Mouse (Mus musculus) midbrain, embryonic 13.5 days (tissue): ENCODE measurements at regions not wholly inside any gene's neighbourhood (a gene's known extent, or its start where the extent isn't known, plus 50 kb on each side); places are given as distances from the start of the nearest gene placed in this dataset.

ENCODE experiments used
- ATAC-seq: fragments of 200-750 bp; cut with Nextera tagmentation; 2 replicates; pipeline ENCODE4 v1.8.0; 2017; ENCODE audit warnings: mild to moderate bottlenecking, moderate TSS enrichment, moderate library complexity
- H3K27ac ChIP-seq: fragments of 300-500 bp; sonication (generic); 2 replicates; pipeline ENCODE4 v1.5.1; 2015; ENCODE audit warnings: inconsistent platforms, mild to moderate bottlenecking, moderate library complexity
- H3K27me3 ChIP-seq: fragments of 300-500 bp; sonication (generic); 2 replicates; pipeline ENCODE4 v1.6.1; 2015; ENCODE audit warnings: mild to moderate bottlenecking, inconsistent platforms
- H3K36me3 ChIP-seq: fragments of 300-500 bp; sonication (generic); 2 replicates; pipeline ENCODE4 v1.6.1; 2015; ENCODE audit warnings: mild to moderate bottlenecking, inconsistent platforms
- H3K4me1 ChIP-seq: fragments of 300-500 bp; sonication (generic); replicated peaks from 2 replicates; pipeline ENCODE4 v1.6.1; 2015; ENCODE audit warnings: inconsistent platforms
- H3K4me2 ChIP-seq: fragments of 300-500 bp; sonication (generic); replicated peaks from 2 replicates; pipeline ENCODE4 v1.6.1; 2015; ENCODE audit warnings: moderate library complexity, mild to moderate bottlenecking, inconsistent platforms
- H3K4me3 ChIP-seq: fragments of 300-500 bp; sonication (generic); replicated peaks from 2 replicates; pipeline ENCODE4 v1.5.1; 2015; ENCODE audit warnings: mild to moderate bottlenecking, inconsistent platforms
- H3K9ac ChIP-seq: fragments of 300-500 bp; sonication (generic); replicated peaks from 2 replicates; pipeline ENCODE4 v1.6.1; 2015; ENCODE audit warnings: mild to moderate bottlenecking, inconsistent platforms
- H3K9me3 ChIP-seq: fragments of 300-500 bp; sonication (generic); 2 replicates; pipeline ENCODE4 v1.6.1; 2016; ENCODE audit warnings: mild to moderate bottlenecking, inconsistent platforms
- WGBS: fragments of 180-500 bp; shearing (Covaris S2); methylation state at CpG from one replicate; pipeline ENCODE4 v1.1.7; 2015; 5-methylcytosine and 5-hydroxymethylcytosine counted together

DNA sequence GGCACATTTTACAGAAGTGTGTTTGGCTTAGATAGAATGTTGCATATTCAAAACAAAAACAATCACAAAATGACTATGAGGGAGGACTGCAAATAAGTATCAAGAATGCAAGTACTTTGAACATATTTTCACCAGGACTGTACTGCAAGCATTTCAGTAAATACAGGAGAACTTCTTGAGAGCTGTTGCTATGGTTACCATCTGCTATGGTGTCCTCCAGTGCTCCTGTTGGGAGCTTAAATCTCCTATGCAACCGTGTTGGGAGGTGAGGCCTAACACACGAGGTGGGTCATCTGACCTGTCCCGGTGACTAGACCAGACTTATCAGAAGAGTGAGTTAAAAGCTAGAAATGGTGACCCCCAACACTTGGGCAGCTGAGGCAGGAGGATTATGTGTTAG lies 253.9 kb downstream of the 1500009L16Rik start:
- Histone ChIP-seq H3K4me1 (peaks cover 13% of the 10 kb centered on the region; the same call in 1 of the 2 replicates), H3K27ac (no peak overlapping the region), H3K4me3 (no peak overlapping the region), H3K36me3 (no peaks in the 10 kb centered on the region), H3K9me3 (no peaks in the 10 kb centered on the region), H3K4me2 (no peak overlapping the region), H3K27me3 (no peaks in the 10 kb centered on the region), H3K9ac (no peak overlapping the region)
- ATAC-seq, result no peak
- WGBS, result 25% methylated on average over 3 of the region's 3 CpGs

- 88% methylated on average over 2 of the region's 2 CpGs for WGBS
- Histone ChIP-seq H3K36me3 (no peaks in the 10 kb centered on the region), H3K4me2 (no peak overlapping the region), H3K4me1 (peaks cover 14% of the 10 kb centered on the region; the same call in 1 of the 2 replicates), H3K4me3 (no peak overlapping the region), H3K27ac (no peak overlapping the region), H3K9ac (no peak overlapping the region), H3K27me3 (no peaks in the 10 kb centered on the region), H3K9me3 (no peaks in the 10 kb centered on the region)
- ATAC-seq, result no peak
Observed at GRCm38 (mm10) chr10:83979930-83980329, 257.3 kb downstream of the 1500009L16Rik start.

GRCm38 (mm10) chr10:83984697-83985415 lies 262.2 kb downstream of the 1500009L16Rik start:
- no peak overlapping the region for H3K9ac ChIP-seq
- no peak overlapping the region for H3K27ac ChIP-seq
- peaks cover 5% of the 10 kb centered on the region; the same call in 1 of the 2 replicates for H3K4me1 ChIP-seq
- H3K4me2 ChIP-seq, result no peak overlapping the region
- H3K9me3 ChIP-seq, result no peaks in the 10 kb centered on the region
- no peaks in the 10 kb centered on the region for H3K27me3 ChIP-seq
- ATAC-seq, result no peak
- no peaks in the 10 kb centered on the region for H3K36me3 ChIP-seq
- WGBS, result 47% methylated on average over 12 of the region's 12 CpGs
- no peak overlapping the region for H3K4me3 ChIP-seq

- 90% methylated on average over 11 of the region's 11 CpGs for WGBS
- no peak for ATAC-seq
Observed at GRCm38 (mm10) chr10:83992577-83993305, 270.1 kb downstream of the 1500009L16Rik start.

GRCm38 (mm10) chr10:83995026-83995600 lies 272.4 kb downstream of the 1500009L16Rik start:
- Histone ChIP-seq H3K9ac (no peak overlapping the region), H3K4me1 (no peaks in the 10 kb centered on the region), H3K4me2 (no peak overlapping the region), H3K27ac (no peak overlapping the region), H3K4me3 (no peak overlapping the region), H3K9me3 (no peaks in the 10 kb centered on the region), H3K36me3 (no peaks in the 10 kb centered on the region), H3K27me3 (no peaks in the 10 kb centered on the region)
- WGBS, result 69% methylated on average over 6 of the region's 6 CpGs
- ATAC-seq, result no peak

More at GRCm38 (mm10) chr10:83992577-83993305, 270.1 kb downstream of the 1500009L16Rik start:
- no peak overlapping the region for H3K9ac ChIP-seq
- H3K9me3 ChIP-seq, result no peaks in the 10 kb centered on the region
- H3K36me3 ChIP-seq, result no peaks in the 10 kb centered on the region
- no peak overlapping the region for H3K4me3 ChIP-seq
- no peak overlapping the region for H3K4me2 ChIP-seq
- no peak overlapping the region for H3K27ac ChIP-seq
- H3K27me3 ChIP-seq, result no peaks in the 10 kb centered on the region
- no peaks in the 10 kb centered on the region for H3K4me1 ChIP-seq

DNA sequence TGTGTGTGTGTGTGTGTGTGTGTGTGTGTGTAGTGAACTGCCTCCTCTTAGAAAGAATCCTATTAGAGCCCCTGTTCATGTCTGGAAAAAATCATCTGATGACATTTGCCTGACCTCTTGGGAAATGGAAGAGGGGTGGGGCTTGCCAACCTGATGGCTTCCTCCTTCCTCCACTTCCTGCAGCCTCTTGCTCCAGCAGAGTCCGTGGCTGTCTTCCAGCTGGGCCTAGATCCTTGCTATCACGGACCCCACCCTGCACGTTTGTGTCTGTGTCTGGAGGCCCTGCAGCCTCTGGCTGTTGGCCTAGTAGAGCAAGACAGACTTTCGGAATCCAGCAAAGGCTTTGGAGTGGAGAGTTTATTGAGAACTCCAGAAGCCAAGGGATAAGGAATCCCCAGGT lies 273.2 kb downstream of the 1500009L16Rik start:
- no peaks in the 10 kb centered on the region for H3K27me3 ChIP-seq
- H3K9ac ChIP-seq, result no peak overlapping the region
- no peak overlapping the region for H3K27ac ChIP-seq
- H3K36me3 ChIP-seq, result no peaks in the 10 kb centered on the region
- H3K9me3 ChIP-seq, result no peaks in the 10 kb centered on the region
- no peaks in the 10 kb centered on the region for H3K4me1 ChIP-seq
- no peak overlapping the region for H3K4me3 ChIP-seq
- no peak overlapping the region for H3K4me2 ChIP-seq
- no peak for ATAC-seq
- 75% methylated on average over 4 of the region's 4 CpGs for WGBS

GRCm38 (mm10) chr10:83996489-83996888 lies 273.8 kb downstream of the 1500009L16Rik start:
- H3K36me3 ChIP-seq, result no peaks in the 10 kb centered on the region
- no peaks in the 10 kb centered on the region for H3K4me1 ChIP-seq
- no peaks in the 10 kb centered on the region for H3K27me3 ChIP-seq
- H3K27ac ChIP-seq, result no peak overlapping the region
- no peak for ATAC-seq
- no peak overlapping the region for H3K4me2 ChIP-seq
- no peak overlapping the region for H3K4me3 ChIP-seq
- WGBS, result 95% methylated on average over 2 of the region's 2 CpGs
- no peaks in the 10 kb centered on the region for H3K9me3 ChIP-seq
- H3K9ac ChIP-seq, result no peak overlapping the region

DNA sequence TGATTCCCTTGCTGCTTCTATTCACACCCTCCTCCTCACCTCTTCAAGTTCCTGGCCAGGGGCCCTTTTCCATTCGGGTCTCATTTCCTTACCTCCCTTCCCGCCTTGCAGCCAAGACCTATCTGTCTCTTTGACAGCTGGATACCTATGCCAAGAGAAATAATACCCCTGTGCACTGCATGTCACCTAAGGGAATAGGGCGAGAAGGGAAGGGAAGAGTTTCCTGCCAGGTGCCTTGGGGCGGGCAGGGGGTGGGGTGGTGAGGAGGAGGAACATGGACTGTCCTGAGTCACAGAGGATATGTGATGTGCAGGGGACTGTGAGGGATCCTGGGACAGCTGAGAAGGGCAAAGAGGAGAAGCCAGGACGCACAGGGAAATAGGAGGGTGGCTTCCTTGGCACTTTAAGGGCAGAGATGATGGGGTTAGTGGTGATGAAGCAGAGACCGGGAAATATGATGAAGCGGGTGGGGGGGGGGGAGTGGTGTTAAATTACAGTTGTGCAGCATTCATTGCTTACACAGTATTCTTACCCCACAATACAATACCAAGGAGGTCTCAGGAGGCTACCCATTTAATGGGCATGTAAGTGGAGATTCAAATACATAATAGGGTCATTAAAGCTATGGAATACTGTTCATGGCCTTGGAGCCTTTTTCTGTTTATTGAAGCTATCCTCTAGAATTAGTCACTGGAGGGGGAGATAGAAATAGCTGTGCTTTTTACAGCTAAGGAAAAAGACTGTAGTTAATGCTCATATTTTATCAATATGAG lies 278.0 kb downstream of the 1500009L16Rik start:
- Histone ChIP-seq H3K27me3 (no peaks in the 10 kb centered on the region), H3K4me3 (no peak overlapping the region), H3K36me3 (no peaks in the 10 kb centered on the region), H3K4me1 (no peaks in the 10 kb centered on the region), H3K27ac (no peak overlapping the region), H3K4me2 (no peak overlapping the region), H3K9ac (no peak overlapping the region), H3K9me3 (no peaks in the 10 kb centered on the region)
- 91% methylated on average over 7 of the region's 7 CpGs for WGBS
- ATAC-seq, result no peak

GRCm38 (mm10) chr10:84002744-84003143 lies 280.1 kb downstream of the 1500009L16Rik start:
- no peaks in the 10 kb centered on the region for H3K27me3 ChIP-seq
- H3K4me1 ChIP-seq, result no peaks in the 10 kb centered on the region
- no peaks in the 10 kb centered on the region for H3K36me3 ChIP-seq
- no peak overlapping the region for H3K27ac ChIP-seq
- no peak for ATAC-seq
- no peaks in the 10 kb centered on the region for H3K9me3 ChIP-seq
- no peak overlapping the region for H3K4me3 ChIP-seq
- H3K4me2 ChIP-seq, result no peak overlapping the region
- WGBS, result 75% methylated on average over 2 of the region's 2 CpGs
- H3K9ac ChIP-seq, result no peak overlapping the region

DNA sequence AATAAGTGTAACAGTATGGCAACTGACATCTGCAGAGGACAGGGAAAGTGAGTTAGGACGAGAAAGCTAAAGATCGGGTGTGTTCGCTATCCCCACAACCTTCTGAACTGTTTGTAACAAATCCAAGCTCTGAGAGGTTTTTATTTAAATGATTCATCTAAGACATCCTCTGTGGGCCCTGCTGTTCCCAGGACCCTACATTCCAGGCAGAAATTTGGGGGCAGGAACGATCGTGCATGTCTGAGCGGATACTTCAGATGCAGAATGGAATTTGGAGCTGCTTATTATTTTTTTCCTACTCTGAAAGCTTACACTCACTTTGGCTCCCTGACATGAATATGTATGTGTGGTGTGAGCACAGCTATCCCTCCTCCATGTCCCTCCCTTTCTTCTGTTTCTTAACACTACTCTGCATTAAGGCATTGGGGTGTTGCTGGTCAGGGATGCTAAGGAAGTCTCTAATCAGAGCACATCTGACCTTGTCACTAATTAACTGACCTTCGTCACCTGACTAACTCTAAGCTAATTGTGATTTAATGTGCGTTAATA lies 281.0 kb downstream of the 1500009L16Rik start:
- Histone ChIP-seq H3K27me3 (no peaks in the 10 kb centered on the region), H3K9ac (no peak overlapping the region), H3K4me3 (no peak overlapping the region), H3K4me2 (no peak overlapping the region), H3K4me1 (no peaks in the 10 kb centered on the region), H3K36me3 (no peaks in the 10 kb centered on the region), H3K9me3 (no peaks in the 10 kb centered on the region), H3K27ac (no peak overlapping the region)
- 74% methylated on average over 8 of the region's 8 CpGs for WGBS
- ATAC-seq, result no peak

DNA sequence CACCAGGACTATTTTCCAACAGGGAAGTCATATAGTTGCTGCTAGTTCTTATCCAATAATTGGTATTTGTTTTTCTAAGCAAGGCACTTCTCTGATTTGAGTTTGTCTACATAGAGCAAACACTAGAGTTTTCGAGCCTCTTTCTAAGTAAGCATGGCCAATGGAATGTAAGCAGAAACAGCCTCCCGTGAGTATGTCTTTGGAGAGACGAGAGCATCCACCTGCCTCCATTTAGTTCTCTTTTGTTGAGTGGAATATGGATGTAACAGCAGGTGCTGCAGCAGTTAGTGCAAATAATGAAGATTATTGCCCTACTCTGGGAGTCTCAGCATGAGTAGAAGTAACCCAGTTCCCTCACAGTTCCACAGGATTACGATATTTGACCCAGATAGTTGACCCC lies 286.3 kb downstream of the 1500009L16Rik start:
- Histone ChIP-seq H3K27ac (no peak overlapping the region), H3K27me3 (no peaks in the 10 kb centered on the region), H3K4me3 (no peak overlapping the region), H3K9me3 (no peaks in the 10 kb centered on the region), H3K9ac (no peak overlapping the region), H3K4me2 (no peak overlapping the region), H3K36me3 (no peaks in the 10 kb centered on the region), H3K4me1 (no peaks in the 10 kb centered on the region)
- ATAC-seq, result no peak
- 77% methylated on average over 4 of the region's 4 CpGs for WGBS
